Mouse (Mus musculus) heart, embryonic 13.5 days (tissue): ENCODE data around the gene Sgca. TPM values are rescaled to one million over a fixed set of nuclear protein-coding genes. Genes with fewer than 3 reads are reported as not detected.

ENCODE experiments used
- ATAC-seq: fragments of 200-750 bp; cut with Nextera tagmentation; 2 replicates; pipeline ENCODE4 v1.8.0; 2017; ENCODE audit warnings: moderate TSS enrichment; ENCODE audit not compliant: insufficient number of reproducible peaks, low FRiP score, low TSS enrichment; ENCODE audit errors: extremely low read depth
- H3K27ac ChIP-seq: fragments of 300-500 bp; sonication (generic); replicated peaks from 2 replicates; pipeline ENCODE4 v1.5.1; 2015; ENCODE audit warnings: moderate library complexity, mild to moderate bottlenecking, inconsistent platforms
- H3K27me3 ChIP-seq: fragments of 300-500 bp; sonication (generic); replicated peaks from 2 replicates; pipeline ENCODE4 v1.6.1; 2015; ENCODE audit warnings: mild to moderate bottlenecking, inconsistent platforms
- H3K36me3 ChIP-seq: fragments of 300-500 bp; sonication (generic); 2 replicates; pipeline ENCODE4 v1.6.1; 2015; ENCODE audit warnings: mild to moderate bottlenecking, inconsistent platforms
- H3K4me1 ChIP-seq: fragments of 300-500 bp; sonication (generic); 2 replicates; pipeline ENCODE4 v1.6.1; 2015; ENCODE audit warnings: inconsistent platforms
- H3K4me2 ChIP-seq: fragments of 300-500 bp; sonication (generic); 2 replicates; pipeline ENCODE4 v1.6.1; 2015; ENCODE audit warnings: inconsistent platforms, mild to moderate bottlenecking, moderate library complexity
- H3K4me3 ChIP-seq: fragments of 300-500 bp; sonication (generic); 2 replicates; pipeline ENCODE4 v1.5.1; 2015; ENCODE audit warnings: moderate library complexity, mild to moderate bottlenecking, inconsistent platforms
- H3K9ac ChIP-seq: fragments of 300-500 bp; sonication (generic); 2 replicates; pipeline ENCODE4 v1.6.1; 2015; ENCODE audit warnings: inconsistent platforms, mild to moderate bottlenecking, moderate library complexity
- H3K9me3 ChIP-seq: fragments of 300-500 bp; sonication (generic); 2 replicates; pipeline ENCODE4 v1.6.1; 2016; ENCODE audit warnings: inconsistent platforms
- WGBS: fragments of 180-500 bp; shearing (Covaris S2); methylation state at CpG from one replicate; pipeline ENCODE4 v1.1.7; 2015; ENCODE audit warnings: mixed read lengths; 5-methylcytosine and 5-hydroxymethylcytosine counted together
- polyA plus RNA-seq: library from polyadenylated mRNA; unstranded; fragments of >200 nt; fragmentation: Nextera tagmentation; extraction: Ambion mirVana; gene quantifications from 2 replicates; pipeline ENCODE4 v1.2.1, GENCODE M21; 2015

The Sgca gene
- polyA plus RNA-seq, 1 experiment from 2014 or later: 27.0 TPM

GRCm38 (mm10) chr11:94968187-94968586 lies 7.9 kb downstream of the Sgca start:
- Histone ChIP-seq H3K36me3 (no peaks in the 10 kb centered on the region), H3K9ac (no peak overlapping the region; the same call in 1 of the 2 replicates), H3K9me3 (no peaks in the 10 kb centered on the region), H3K4me1 (peaks cover 10% of the 10 kb centered on the region; the same call in 1 of the 2 replicates), H3K4me3 (no peak overlapping the region), H3K27ac (no peak overlapping the region), H3K4me2 (no peak overlapping the region), H3K27me3 (peaks cover 11% of the 10 kb centered on the region; the same call in 1 of the 2 replicates)
- WGBS: 70% methylated on average over 7 of the region's 7 CpGs
- no peak for ATAC-seq

DNA sequence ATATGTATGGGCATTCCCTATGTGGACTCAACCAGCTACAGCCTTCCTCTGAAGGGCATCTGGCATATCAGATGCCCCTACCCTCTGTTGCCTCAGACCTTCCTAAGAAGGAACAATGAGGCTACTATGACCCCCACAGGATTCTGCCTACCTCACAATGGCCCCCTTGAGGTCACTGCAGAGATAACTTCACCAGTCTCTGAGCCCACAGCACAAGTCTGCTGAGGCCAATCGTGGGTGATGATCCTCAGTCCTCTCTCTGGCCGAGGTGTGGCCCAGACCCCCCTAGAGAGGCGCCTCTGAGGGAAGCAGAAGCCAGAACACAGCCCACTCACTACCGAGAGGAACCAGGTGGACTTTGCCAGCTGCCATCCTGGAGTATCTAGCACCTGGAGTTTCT lies 8.7 kb downstream of the Sgca start, which contains the start of gene Hils1:
Gene Hils1 (plus strand): TSS at position 175 of the 400 bp plus-strand sequence.
- no peak within 1 kb of the TSS for H3K27ac ChIP-seq
- peaks cover 11% of the 10 kb centered on the region; the same call in 1 of the 2 replicates for H3K27me3 ChIP-seq
- ATAC-seq: no peak
- no peaks in the 10 kb centered on the region for H3K9me3 ChIP-seq
- no peak within 1 kb of the TSS for H3K4me2 ChIP-seq
- no peak within 1 kb of the TSS for H3K4me3 ChIP-seq
- peaks cover 12% of the 10 kb centered on the region for H3K4me1 ChIP-seq
- no peak within 1 kb of the TSS; the same call in 1 of the 2 replicates for H3K9ac ChIP-seq
- 45% methylated on average over 4 of the region's 4 CpGs for WGBS
- no peaks in the 10 kb centered on the region for H3K36me3 ChIP-seq

DNA sequence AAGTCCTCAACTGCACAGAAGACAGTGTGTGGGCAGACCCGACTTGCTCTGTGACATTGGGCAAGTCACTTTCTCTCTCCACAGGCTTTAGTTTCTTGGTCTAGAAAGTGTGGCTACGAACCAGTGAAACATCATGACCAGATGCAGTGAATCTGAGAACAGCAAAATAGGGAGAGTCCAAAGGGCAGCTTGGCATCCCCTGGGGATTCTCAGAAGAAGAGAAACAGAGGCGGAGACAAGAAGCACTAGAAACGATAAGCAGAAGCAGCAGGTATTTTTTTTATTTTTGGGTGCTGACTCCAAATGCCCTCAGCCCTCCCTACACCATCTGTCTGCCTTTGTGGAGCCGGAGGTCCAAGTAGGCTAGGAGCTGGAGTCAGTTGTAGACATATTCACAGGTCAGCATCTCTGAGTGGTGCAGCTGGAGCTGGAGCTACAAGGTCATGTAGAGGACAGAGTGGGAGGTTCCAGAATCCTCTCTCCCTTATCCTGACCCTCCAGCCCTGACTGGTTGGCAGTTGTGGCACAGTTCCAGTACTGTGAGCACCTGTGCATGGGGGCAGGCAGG lies 13.5 kb downstream of the Sgca start:
- H3K27me3 ChIP-seq: no peaks in the 10 kb centered on the region
- WGBS: 63% methylated on average over 5 of the region's 5 CpGs
- H3K36me3 ChIP-seq: no peaks in the 10 kb centered on the region
- H3K4me2 ChIP-seq: no peak overlapping the region
- ATAC-seq: no peak
- H3K9ac ChIP-seq: no peak overlapping the region
- no peaks in the 10 kb centered on the region for H3K9me3 ChIP-seq
- no peak overlapping the region for H3K4me3 ChIP-seq
- H3K27ac ChIP-seq: no peak overlapping the region
- H3K4me1 ChIP-seq: peaks cover 23% of the 10 kb centered on the region

DNA sequence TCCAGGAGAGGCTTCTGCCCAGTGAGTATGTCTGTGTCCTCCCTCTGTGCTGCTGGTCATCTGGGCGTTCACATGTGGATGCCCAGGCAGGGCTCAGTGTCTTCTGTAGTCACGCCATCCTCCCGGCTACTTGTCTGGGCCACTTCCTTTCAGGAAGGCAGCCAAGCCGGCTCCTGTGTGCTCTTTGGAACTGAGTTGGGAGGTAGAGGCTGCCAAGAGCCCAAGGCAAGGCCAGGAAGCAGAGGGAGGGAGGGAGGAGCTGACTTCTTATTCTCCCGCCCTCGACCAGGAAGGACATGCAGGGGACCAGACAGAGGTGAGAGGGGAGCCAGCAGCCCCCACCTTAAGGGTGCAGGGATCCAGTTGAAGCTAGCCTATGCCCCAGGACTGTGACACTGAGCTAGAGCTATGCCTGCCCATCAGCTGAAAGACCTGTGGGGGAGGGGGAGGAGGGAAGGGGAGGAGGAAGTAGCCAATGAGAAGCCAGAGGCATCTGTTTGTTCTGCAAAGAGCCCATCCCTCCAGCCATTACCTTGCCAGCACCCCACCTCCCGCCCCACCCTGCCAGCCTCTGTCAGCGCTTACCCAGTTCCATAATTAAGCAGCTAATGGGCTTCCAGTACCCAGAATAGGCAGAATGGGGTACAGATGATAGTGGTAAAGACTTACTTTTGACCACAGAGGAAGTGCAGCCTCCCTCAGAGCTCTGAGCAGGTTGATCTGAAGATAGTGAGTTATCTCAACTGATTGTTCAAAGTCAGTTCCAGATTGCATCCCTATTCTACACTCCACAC lies 17.9 kb downstream of the Sgca start:
- Histone ChIP-seq H3K9ac (no peak overlapping the region), H3K9me3 (no peaks in the 10 kb centered on the region), H3K27ac (peak overlapping the region; percentile 74), H3K27me3 (0 out of 2 replicates have a peak, but pooled peaks cover 8% of the 10 kb centered on the region), H3K4me2 (peak overlapping the region; percentile 25; the same call in 1 of the 2 replicates), H3K4me1 (peaks cover 24% of the 10 kb centered on the region), H3K4me3 (no peak overlapping the region), H3K36me3 (no peaks in the 10 kb centered on the region)
- 18% methylated on average over 8 of the region's 8 CpGs for WGBS
- ATAC-seq: peak; percentile 52; the same call in 1 of the 2 replicates

GRCm38 (mm10) chr11:94957693-94958064 lies 18.4 kb downstream of the Sgca start:
- H3K27me3 ChIP-seq: 0 out of 2 replicates have a peak, but pooled peaks cover 8% of the 10 kb centered on the region
- H3K9me3 ChIP-seq: no peaks in the 10 kb centered on the region
- H3K4me3 ChIP-seq: no peak overlapping the region
- ATAC-seq: no peak
- peaks cover 19% of the 10 kb centered on the region for H3K4me1 ChIP-seq
- no peak overlapping the region for H3K9ac ChIP-seq
- H3K27ac ChIP-seq: peak overlapping the region; percentile 74
- 0 out of 2 replicates have a peak, but pooled peaks cover 2% of the 10 kb centered on the region for H3K36me3 ChIP-seq
- H3K4me2 ChIP-seq: 0 out of 2 replicates have a peak overlapping the region, but pooled peaks have one; percentile 25
- WGBS: 76% methylated on average over 9 of the region's 9 CpGs

DNA sequence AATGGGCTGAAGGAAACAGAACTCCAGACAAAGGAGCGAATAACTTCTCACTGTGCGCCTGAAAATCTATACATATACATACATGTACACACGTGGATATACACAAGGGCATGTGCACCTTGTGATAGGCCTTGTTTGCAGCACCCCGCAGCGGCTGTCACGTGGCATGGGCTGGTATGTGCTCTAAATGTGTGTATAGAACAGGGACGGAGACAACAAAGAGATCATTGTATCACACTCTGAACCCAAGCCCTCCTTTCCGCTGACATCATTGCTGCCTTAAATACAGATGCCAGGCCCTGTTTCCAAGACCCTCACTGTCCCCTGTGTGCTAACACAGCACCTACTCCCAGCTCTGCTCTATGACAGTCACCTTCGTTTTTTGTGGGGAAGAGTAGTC lies 21.0 kb downstream of the Sgca start:
- peaks cover 16% of the 10 kb centered on the region for H3K36me3 ChIP-seq
- H3K9me3 ChIP-seq: no peaks in the 10 kb centered on the region
- no peak for ATAC-seq
- H3K27ac ChIP-seq: peak overlapping the region; percentile 70
- peak overlapping the region; percentile 34 for H3K4me3 ChIP-seq
- H3K9ac ChIP-seq: no peak overlapping the region; the same call in 1 of the 2 replicates
- peaks cover 20% of the 10 kb centered on the region for H3K4me1 ChIP-seq
- 70% methylated on average over 9 of the region's 9 CpGs for WGBS
- peaks cover 8% of the 10 kb centered on the region; the same call in 1 of the 2 replicates for H3K27me3 ChIP-seq
- H3K4me2 ChIP-seq: peak overlapping the region; percentile 43

DNA sequence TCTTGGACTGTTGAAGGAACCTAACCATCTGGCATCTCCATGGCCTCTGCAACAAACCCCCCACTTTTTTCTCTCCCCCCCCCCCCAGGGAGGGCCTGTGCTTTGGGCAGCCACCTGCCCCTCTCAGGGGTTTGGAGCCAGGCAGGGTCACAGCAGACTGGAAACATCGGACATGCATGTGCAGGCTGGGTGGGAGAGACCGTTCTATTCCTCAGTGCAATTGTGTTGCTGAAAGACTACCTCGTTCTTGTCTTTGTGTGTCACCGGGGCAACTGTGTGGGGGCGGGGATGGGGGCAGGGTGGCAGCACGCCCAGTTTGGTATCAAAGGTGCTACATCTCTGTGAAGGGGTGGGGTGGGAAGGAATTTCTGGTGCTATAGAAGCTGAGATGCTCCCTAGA lies 24.0 kb downstream of the Sgca start:
- Histone ChIP-seq H3K27ac (peak overlapping the region; percentile 17; the same call in 1 of the 2 replicates), H3K4me1 (peaks cover 6% of the 10 kb centered on the region), H3K27me3 (peaks cover 10% of the 10 kb centered on the region; the same call in 1 of the 2 replicates), H3K36me3 (peaks cover 45% of the 10 kb centered on the region), H3K4me3 (no peak overlapping the region), H3K9me3 (no peaks in the 10 kb centered on the region), H3K4me2 (no peak overlapping the region), H3K9ac (no peak overlapping the region)
- ATAC-seq: no peak
- 16% methylated on average over 6 of the region's 6 CpGs for WGBS

GRCm38 (mm10) chr11:94945236-94945635 lies 30.9 kb downstream of the Sgca start:
- Histone ChIP-seq H3K4me3 (no peak overlapping the region), H3K27ac (peak overlapping the region; percentile 86), H3K4me1 (peaks cover 21% of the 10 kb centered on the region), H3K9ac (no peak overlapping the region), H3K36me3 (peaks cover 98% of the 10 kb centered on the region), H3K4me2 (no peak overlapping the region), H3K9me3 (no peaks in the 10 kb centered on the region), H3K27me3 (peaks cover 66% of the 10 kb centered on the region)
- WGBS: 81% methylated on average over 12 of the region's 12 CpGs
- ATAC-seq: no peak

GRCm38 (mm10) chr11:94944295-94944694 lies 31.8 kb downstream of the Sgca start:
- H3K4me2 ChIP-seq: no peak overlapping the region
- peaks cover 24% of the 10 kb centered on the region for H3K4me1 ChIP-seq
- H3K9me3 ChIP-seq: no peaks in the 10 kb centered on the region
- ATAC-seq: no peak
- H3K4me3 ChIP-seq: no peak overlapping the region
- H3K9ac ChIP-seq: 0 out of 2 replicates have a peak overlapping the region, but pooled peaks have one; percentile 26
- peaks cover 75% of the 10 kb centered on the region for H3K27me3 ChIP-seq
- peaks cover 97% of the 10 kb centered on the region for H3K36me3 ChIP-seq
- peak overlapping the region; percentile 86 for H3K27ac ChIP-seq
- WGBS: 21% methylated on average over 8 of the region's 8 CpGs

GRCm38 (mm10) chr11:94943054-94943453 lies 33.1 kb downstream of the Sgca start:
- 67% methylated on average over 15 of the region's 15 CpGs for WGBS
- peak overlapping the region; percentile 86 for H3K27ac ChIP-seq
- H3K4me3 ChIP-seq: no peak overlapping the region
- H3K4me1 ChIP-seq: peaks cover 31% of the 10 kb centered on the region
- H3K36me3 ChIP-seq: peaks cover 84% of the 10 kb centered on the region
- no peak overlapping the region for H3K4me2 ChIP-seq
- H3K9me3 ChIP-seq: no peaks in the 10 kb centered on the region
- H3K27me3 ChIP-seq: peaks cover 86% of the 10 kb centered on the region
- ATAC-seq: no peak
- H3K9ac ChIP-seq: peak overlapping the region; percentile 25

GRCm38 (mm10) chr11:94942282-94943023 lies 33.7 kb downstream of the Sgca start:
- no peak for ATAC-seq
- H3K4me3 ChIP-seq: no peak overlapping the region
- peaks cover 37% of the 10 kb centered on the region for H3K4me1 ChIP-seq
- peaks cover 78% of the 10 kb centered on the region for H3K36me3 ChIP-seq
- WGBS: 44% methylated on average over 13 of the region's 13 CpGs
- H3K27me3 ChIP-seq: peaks cover 90% of the 10 kb centered on the region
- H3K9ac ChIP-seq: peak overlapping the region; percentile 29
- H3K27ac ChIP-seq: peak overlapping the region; percentile 86
- no peaks in the 10 kb centered on the region for H3K9me3 ChIP-seq
- H3K4me2 ChIP-seq: peak overlapping the region; percentile 10
